Mouse (Mus musculus) testis, adult 2 months (tissue): ENCODE measurements around the gene Cacng6. TPM values are rescaled to one million over a fixed set of nuclear protein-coding genes. Genes with fewer than 3 reads are reported as not detected.
A peak's percentile ranks its signal among the peaks of the same experiment; 100 is the strongest.

ENCODE experiments used
- H3K27ac ChIP-seq: fragments of 200-500 bp; 2 replicates; pipeline ENCODE4 v1.5.1; 2012; ENCODE audit warnings: low read depth, low read length; ENCODE audit not compliant: control insufficient read depth, insufficient read depth
- H3K27me3 ChIP-seq: fragments of 200-500 bp; 2 replicates; pipeline ENCODE4 v1.6.1; 2012; ENCODE audit warnings: mild to moderate bottlenecking, low read length, moderate library complexity; ENCODE audit not compliant: control insufficient read depth, insufficient read depth
- H3K36me3 ChIP-seq: fragments of 200-500 bp; 2 replicates; pipeline ENCODE4 v1.6.1; 2012; ENCODE audit warnings: mild to moderate bottlenecking, low read length; ENCODE audit not compliant: control insufficient read depth, insufficient read depth
- H3K4me1 ChIP-seq: fragments of 200-500 bp; 2 replicates; pipeline ENCODE4 v1.6.1; 2012; ENCODE audit warnings: low read length; ENCODE audit not compliant: control insufficient read depth, insufficient read depth
- H3K4me3 ChIP-seq: fragments of 200-500 bp; 2 replicates; pipeline ENCODE4 v1.5.1; 2012; ENCODE audit warnings: low read depth, mild to moderate bottlenecking, low read length, moderate library complexity, mixed read lengths; ENCODE audit not compliant: control insufficient read depth
- CTCF ChIP-seq: fragments of 200-500 bp; IDR thresholded peaks from 2 replicates; pipeline ENCODE4 v1.5.1; 2012; ENCODE audit warnings: low read depth, mild to moderate bottlenecking, inconsistent platforms, low read length, moderate library complexity; ENCODE audit not compliant: control insufficient read depth, insufficient read depth, insufficient replicate concordance
- POLR2A ChIP-seq: fragments of 200-500 bp; IDR thresholded peaks from 2 replicates; pipeline ENCODE4 v1.6.1; 2012; ENCODE audit warnings: low read depth, mild to moderate bottlenecking, inconsistent platforms, low read length, moderate library complexity; ENCODE audit not compliant: control insufficient read depth
- polyA plus RNA-seq: library from polyadenylated mRNA; depleted of rRNA; stranded (reverse); fragments of >200 nt; gene quantifications from 2 replicates; pipeline ENCODE4 v1.2.3, GENCODE M21; 2012; rRNA removed

Gene Cacng6
- 0.05 and 0.11 TPM in 2 replicates for polyA plus RNA-seq

- H3K27ac ChIP-seq = no peak within 1 kb of the TSS
- no peak within 1 kb of the TSS for H3K4me3 ChIP-seq
- peaks cover 15% of the 10 kb centered on the region for H3K4me1 ChIP-seq
- no peak for TF ChIP-seq CTCF
- H3K36me3 ChIP-seq = no peaks in the 10 kb centered on the region
- no peaks in the 10 kb centered on the region for H3K27me3 ChIP-seq
Observed at GRCm38 (mm10) chr7:3423895-3424294, at the start of gene Cacng6. Gene Cacng6 (plus strand): TSS chr7:3424195.

GRCm38 (mm10) chr7:3376831-3377230 lies 47.2 kb upstream of the Cacng6 start:
- no peak overlapping the region for H3K27ac ChIP-seq
- TF ChIP-seq POLR2A = no peak
- peak; percentile 54; the same call in 1 of the 2 replicates for TF ChIP-seq CTCF
- H3K36me3 ChIP-seq = no peaks in the 10 kb centered on the region
- no peaks in the 10 kb centered on the region for H3K27me3 ChIP-seq
- H3K4me1 ChIP-seq = no peaks in the 10 kb centered on the region
- no peak overlapping the region for H3K4me3 ChIP-seq

- H3K27ac ChIP-seq = no peak overlapping the region
- H3K36me3 ChIP-seq = no peaks in the 10 kb centered on the region; the same call in 1 of the 2 replicates
- no peaks in the 10 kb centered on the region for H3K27me3 ChIP-seq
- H3K4me1 ChIP-seq = no peaks in the 10 kb centered on the region; the same call in 1 of the 2 replicates
- no peak overlapping the region for H3K4me3 ChIP-seq
- TF ChIP-seq POLR2A = no peak
- TF ChIP-seq CTCF = no peak
Observed at GRCm38 (mm10) chr7:3382123-3382522, 41.9 kb upstream of the Cacng6 start.

- Histone ChIP-seq H3K4me3 (no peak overlapping the region), H3K27ac (no peak overlapping the region), H3K4me1 (peaks cover 6% of the 10 kb centered on the region), H3K27me3 (no peaks in the 10 kb centered on the region), H3K36me3 (no peaks in the 10 kb centered on the region; the same call in 1 of the 2 replicates)
- TF ChIP-seq CTCF = no peak
- no peak for TF ChIP-seq POLR2A
Observed at GRCm38 (mm10) chr7:3384807-3385319, 39.1 kb upstream of the Cacng6 start.

- no peak for TF ChIP-seq CTCF
- TF ChIP-seq POLR2A = no peak
- H3K4me1 ChIP-seq = peaks cover 11% of the 10 kb centered on the region
Observed at GRCm38 (mm10) chr7:3386036-3386730, 37.8 kb upstream of the Cacng6 start.

GRCm38 (mm10) chr7:3387761-3388160 lies 36.2 kb upstream of the Cacng6 start:
- H3K27ac ChIP-seq = peak overlapping the region; percentile 80
- H3K4me3 ChIP-seq = peak overlapping the region; percentile 79

More at GRCm38 (mm10) chr7:3386036-3386730, 37.8 kb upstream of the Cacng6 start:
- H3K4me3 ChIP-seq = no peak overlapping the region
- H3K27me3 ChIP-seq = no peaks in the 10 kb centered on the region
- no peaks in the 10 kb centered on the region; the same call in 1 of the 2 replicates for H3K36me3 ChIP-seq
- H3K27ac ChIP-seq = no peak overlapping the region

GRCm38 (mm10) chr7:3388885-3389284 lies 35.1 kb upstream of the Cacng6 start:
- Histone ChIP-seq H3K27me3 (no peaks in the 10 kb centered on the region), H3K4me1 (peaks cover 17% of the 10 kb centered on the region), H3K36me3 (no peaks in the 10 kb centered on the region; the same call in 1 of the 2 replicates), H3K4me3 (peak overlapping the region; percentile 63), H3K27ac (no peak overlapping the region)
- TF ChIP-seq CTCF = no peak
- TF ChIP-seq POLR2A = no peak

More at GRCm38 (mm10) chr7:3387761-3388160, 36.2 kb upstream of the Cacng6 start:
- Histone ChIP-seq H3K36me3 (no peaks in the 10 kb centered on the region; the same call in 1 of the 2 replicates), H3K27me3 (no peaks in the 10 kb centered on the region), H3K4me1 (peaks cover 17% of the 10 kb centered on the region)
- TF ChIP-seq POLR2A (no peak), CTCF (no peak)
